Mouse (Mus musculus): Measurements from ENCODE around the gene Lrrc41. TPM values are rescaled to one million over a fixed set of nuclear protein-coding genes. Genes with fewer than 3 reads are reported as not detected.

Lrrc41 gene
- polyA plus RNA-seq (2011; ENCODE audit: insufficient read length, low read depth, missing spikeins), result 71.6 and 81.9 TPM in 2 replicates

GRCm38 (mm10) chr4:116074861-116075620, at the start of gene Lrrc41, which contains the start of gene Uqcrh:
Gene Lrrc41, plus strand, starts transcription at chr4:116075269.
Gene Uqcrh, minus strand, starts transcription at chr4:116075071.
- peaks cover 2% of the 10 kb centered on the region for H3K4me1 ChIP-seq (ENCODE audit: control insufficient read depth, insufficient read depth, low read length)
- TF ChIP-seq CTCF (IDR thresholded peaks at IDR 0.05; ENCODE audit: borderline replicate concordance, insufficient read depth, low read length) (no peak), POLR2A (IDR thresholded peaks at IDR 0.05; ENCODE audit: low read depth, low read length) (peak; percentile 92)
- H3K4me3 ChIP-seq (ENCODE audit: insufficient read depth, low read length), result peak within 1 kb of the TSS; percentile 94
- H3K27ac ChIP-seq (ENCODE audit: insufficient read depth, low read length), result peak within 1 kb of the TSS; percentile 66

GRCm38 (mm10) chr4:116032906-116033305, 42.2 kb upstream of the Lrrc41 start:
- Histone ChIP-seq H3K4me1 (ENCODE audit: control insufficient read depth, insufficient read depth, low read length) (no peaks in the 10 kb centered on the region), H3K4me3 (ENCODE audit: insufficient read depth, low read length) (no peak overlapping the region), H3K27ac (ENCODE audit: insufficient read depth, low read length) (no peak overlapping the region)
- TF ChIP-seq CTCF (IDR thresholded peaks at IDR 0.05; ENCODE audit: borderline replicate concordance, insufficient read depth, low read length) (no peak), POLR2A (IDR thresholded peaks at IDR 0.05; ENCODE audit: low read depth, low read length) (no peak)

GRCm38 (mm10) chr4:116033374-116033773, 41.7 kb upstream of the Lrrc41 start:
- no peak for TF ChIP-seq CTCF (IDR thresholded peaks at IDR 0.05; ENCODE audit: borderline replicate concordance, insufficient read depth, low read length)
- no peak for TF ChIP-seq POLR2A (IDR thresholded peaks at IDR 0.05; ENCODE audit: low read depth, low read length)
- Histone ChIP-seq H3K4me1 (ENCODE audit: control insufficient read depth, insufficient read depth, low read length) (no peaks in the 10 kb centered on the region), H3K4me3 (ENCODE audit: insufficient read depth, low read length) (no peak overlapping the region), H3K27ac (ENCODE audit: insufficient read depth, low read length) (no peak overlapping the region)

- TF ChIP-seq CTCF (IDR thresholded peaks at IDR 0.05; ENCODE audit: borderline replicate concordance, insufficient read depth, low read length) (no peak), POLR2A (IDR thresholded peaks at IDR 0.05; ENCODE audit: low read depth, low read length) (no peak)
- Histone ChIP-seq H3K4me1 (ENCODE audit: control insufficient read depth, insufficient read depth, low read length) (no peaks in the 10 kb centered on the region), H3K27ac (ENCODE audit: insufficient read depth, low read length) (no peak overlapping the region), H3K4me3 (ENCODE audit: insufficient read depth, low read length) (no peak overlapping the region)
These were observed 34.6 kb upstream of the Lrrc41 start for GRCm38 (mm10) chr4:116040466-116040865.

GRCm38 (mm10) chr4:116042186-116042585, 32.9 kb upstream of the Lrrc41 start:
- H3K4me3 ChIP-seq (ENCODE audit: insufficient read depth, low read length), result no peak overlapping the region
- H3K4me1 ChIP-seq (ENCODE audit: control insufficient read depth, insufficient read depth, low read length), result no peaks in the 10 kb centered on the region
- TF ChIP-seq CTCF (IDR thresholded peaks at IDR 0.05; ENCODE audit: borderline replicate concordance, insufficient read depth, low read length), result no peak
- TF ChIP-seq POLR2A (IDR thresholded peaks at IDR 0.05; ENCODE audit: low read depth, low read length), result no peak

GRCm38 (mm10) chr4:116046604-116047003, 28.5 kb upstream of the Lrrc41 start:
- Histone ChIP-seq H3K4me3 (ENCODE audit: insufficient read depth, low read length) (no peak overlapping the region), H3K4me1 (ENCODE audit: control insufficient read depth, insufficient read depth, low read length) (no peaks in the 10 kb centered on the region), H3K27ac (ENCODE audit: insufficient read depth, low read length) (no peak overlapping the region)
- TF ChIP-seq CTCF (IDR thresholded peaks at IDR 0.05; ENCODE audit: borderline replicate concordance, insufficient read depth, low read length), result no peak
- TF ChIP-seq POLR2A (IDR thresholded peaks at IDR 0.05; ENCODE audit: low read depth, low read length), result no peak

More at GRCm38 (mm10) chr4:116042186-116042585, 32.9 kb upstream of the Lrrc41 start:
- no peak overlapping the region for H3K27ac ChIP-seq (ENCODE audit: insufficient read depth, low read length)

GRCm38 (mm10) chr4:116047681-116048080, 27.4 kb upstream of the Lrrc41 start:
- H3K4me1 ChIP-seq (ENCODE audit: control insufficient read depth, insufficient read depth, low read length), result no peaks in the 10 kb centered on the region; the same call in 1 of the 2 replicates
- TF ChIP-seq POLR2A (IDR thresholded peaks at IDR 0.05; ENCODE audit: low read depth, low read length), result no peak
- TF ChIP-seq CTCF (IDR thresholded peaks at IDR 0.05; ENCODE audit: borderline replicate concordance, insufficient read depth, low read length), result no peak
- no peak overlapping the region for H3K4me3 ChIP-seq (ENCODE audit: insufficient read depth, low read length)
- H3K27ac ChIP-seq (ENCODE audit: insufficient read depth, low read length), result no peak overlapping the region

- TF ChIP-seq CTCF (IDR thresholded peaks at IDR 0.05; ENCODE audit: borderline replicate concordance, insufficient read depth, low read length) (no peak), POLR2A (IDR thresholded peaks at IDR 0.05; ENCODE audit: low read depth, low read length) (no peak)
- Histone ChIP-seq H3K27ac (ENCODE audit: insufficient read depth, low read length) (no peak overlapping the region), H3K4me1 (ENCODE audit: control insufficient read depth, insufficient read depth, low read length) (no peaks in the 10 kb centered on the region; the same call in 1 of the 2 replicates), H3K4me3 (ENCODE audit: insufficient read depth, low read length) (no peak overlapping the region)
These were observed 26.7 kb upstream of the Lrrc41 start for GRCm38 (mm10) chr4:116048130-116048920.

GRCm38 (mm10) chr4:116049211-116049610, 25.9 kb upstream of the Lrrc41 start:
- H3K27ac ChIP-seq (ENCODE audit: insufficient read depth, low read length), result no peak overlapping the region
- H3K4me3 ChIP-seq (ENCODE audit: insufficient read depth, low read length), result no peak overlapping the region
- no peaks in the 10 kb centered on the region; the same call in 1 of the 2 replicates for H3K4me1 ChIP-seq (ENCODE audit: control insufficient read depth, insufficient read depth, low read length)
- TF ChIP-seq POLR2A (IDR thresholded peaks at IDR 0.05; ENCODE audit: low read depth, low read length) (no peak), CTCF (IDR thresholded peaks at IDR 0.05; ENCODE audit: borderline replicate concordance, insufficient read depth, low read length) (no peak)

Data from embryonic fibroblast, embryonic 13.5 days (primary cell).